Mouse (Mus musculus): ENCODE results near the gene Dnase1. TPM values are rescaled to one million over a fixed set of nuclear protein-coding genes. Genes with fewer than 3 reads are reported as not detected.

Gene Dnase1
- polyA plus RNA-seq, 1 experiment from 2014 or later: 3.5 TPM

DNA sequence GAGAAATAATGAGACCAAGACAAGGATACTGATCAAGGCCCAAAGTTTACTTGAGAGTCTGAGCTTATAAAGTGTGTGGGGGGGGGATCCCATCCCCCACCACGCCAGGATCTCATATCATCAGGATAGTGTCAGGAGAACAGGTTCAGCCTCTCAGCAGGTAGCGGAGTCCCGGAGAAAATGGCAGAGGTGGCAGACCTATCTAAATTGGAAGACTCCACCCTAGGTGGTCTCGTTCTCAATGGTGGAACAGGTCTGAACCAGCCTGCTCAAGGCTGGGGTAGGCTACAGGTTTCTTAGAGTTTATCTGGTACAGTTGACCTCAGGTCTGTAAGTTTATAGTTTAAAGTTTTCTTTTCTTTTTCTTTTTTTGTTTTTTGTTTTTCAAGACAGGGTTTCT is 14.0 kb upstream of the Dnase1 start:
- Histone ChIP-seq H3K4me2 (ENCODE audit: low read depth, low read length) (no peak overlapping the region), H3K27ac (ENCODE audit: low read length) (no peak overlapping the region), H3K27me3 (ENCODE audit: control insufficient read depth, insufficient read depth, low read length) (no peaks in the 10 kb centered on the region), H3K4me3 (ENCODE audit: low read length) (no peak overlapping the region), H3K4me1 (ENCODE audit: control insufficient read depth, insufficient read depth, low read length) (no peaks in the 10 kb centered on the region), H3K9me3 (replicated peaks; ENCODE audit: control insufficient read depth, low read length) (no peaks in the 10 kb centered on the region), H3K36me3 (ENCODE audit: control insufficient read depth, insufficient read depth) (no peaks in the 10 kb centered on the region), H3K9ac (ENCODE audit: low read length) (no peak overlapping the region)
- WGBS: 66% methylated on average over 4 of the region's 4 CpGs
- no peak for ATAC-seq (replicated peaks; ENCODE audit: extremely low read depth, insufficient read depth, low FRiP score)

GRCm38 (mm10) chr16:4026672-4027071 is 10.1 kb upstream of the Dnase1 start:
- no peaks in the 10 kb centered on the region for H3K27me3 ChIP-seq (ENCODE audit: control insufficient read depth, insufficient read depth, low read length)
- no peak overlapping the region for H3K4me3 ChIP-seq (ENCODE audit: low read length)
- H3K9me3 ChIP-seq (replicated peaks; ENCODE audit: control insufficient read depth, low read length): no peaks in the 10 kb centered on the region; the same call in 1 of the 2 replicates
- WGBS: 43% methylated on average over 1 of the region's 1 CpGs
- H3K4me2 ChIP-seq (ENCODE audit: low read depth, low read length): no peak overlapping the region
- no peak for ATAC-seq (replicated peaks; ENCODE audit: extremely low read depth, insufficient read depth, low FRiP score)
- no peak overlapping the region for H3K27ac ChIP-seq (ENCODE audit: low read length)
- no peaks in the 10 kb centered on the region for H3K4me1 ChIP-seq (ENCODE audit: control insufficient read depth, insufficient read depth, low read length)
- H3K9ac ChIP-seq (ENCODE audit: low read length): no peak overlapping the region
- H3K36me3 ChIP-seq (ENCODE audit: control insufficient read depth, insufficient read depth): no peaks in the 10 kb centered on the region

- no peak for ATAC-seq (replicated peaks; ENCODE audit: extremely low read depth, insufficient read depth, low FRiP score)
- no peak overlapping the region for H3K9ac ChIP-seq (ENCODE audit: low read length)
- no peak overlapping the region for H3K4me2 ChIP-seq (ENCODE audit: low read depth, low read length)
- H3K4me3 ChIP-seq (ENCODE audit: low read length): no peak overlapping the region
- H3K9me3 ChIP-seq (replicated peaks; ENCODE audit: control insufficient read depth, low read length): no peaks in the 10 kb centered on the region; the same call in 1 of the 2 replicates
- H3K36me3 ChIP-seq (ENCODE audit: control insufficient read depth, insufficient read depth): no peaks in the 10 kb centered on the region
- H3K4me1 ChIP-seq (ENCODE audit: control insufficient read depth, insufficient read depth, low read length): no peaks in the 10 kb centered on the region
- no peaks in the 10 kb centered on the region for H3K27me3 ChIP-seq (ENCODE audit: control insufficient read depth, insufficient read depth, low read length)
- H3K27ac ChIP-seq (ENCODE audit: low read length): no peak overlapping the region
- 78% methylated on average over 3 of the region's 3 CpGs for WGBS
Measured at GRCm38 (mm10) chr16:4027211-4027610, 9.5 kb upstream of the Dnase1 start.

DNA sequence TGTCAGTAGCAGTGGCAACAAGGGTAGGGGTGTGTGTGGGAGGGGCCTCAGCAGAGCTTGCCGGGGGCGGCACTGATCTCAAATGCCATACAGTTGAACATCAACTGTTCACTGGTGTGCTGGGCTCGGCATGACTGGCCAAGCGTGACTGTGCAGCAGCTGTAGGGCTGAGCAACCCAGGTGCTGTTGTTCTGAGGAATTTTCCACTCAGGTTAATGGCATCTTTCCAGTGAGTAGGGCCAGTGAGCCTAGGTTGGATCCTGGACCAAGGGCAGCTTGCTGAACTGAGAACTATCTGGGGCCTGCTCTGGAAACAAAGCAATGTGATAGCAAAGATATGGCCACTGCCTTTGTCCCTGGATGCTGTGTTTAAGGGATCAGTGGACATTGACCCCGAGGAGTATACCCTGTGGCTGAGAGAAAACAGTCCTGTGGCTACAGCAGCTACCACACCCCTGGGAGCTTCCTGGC is 7.3 kb upstream of the Dnase1 start:
- no peak overlapping the region for H3K27ac ChIP-seq (ENCODE audit: low read length)
- H3K9ac ChIP-seq (ENCODE audit: low read length): no peak overlapping the region
- H3K9me3 ChIP-seq (replicated peaks; ENCODE audit: control insufficient read depth, low read length): no peaks in the 10 kb centered on the region; the same call in 1 of the 2 replicates
- H3K27me3 ChIP-seq (ENCODE audit: control insufficient read depth, insufficient read depth, low read length): no peaks in the 10 kb centered on the region
- 0 out of 2 replicates have a peak, but pooled peaks cover 4% of the 10 kb centered on the region for H3K4me1 ChIP-seq (ENCODE audit: control insufficient read depth, insufficient read depth, low read length)
- H3K36me3 ChIP-seq (ENCODE audit: control insufficient read depth, insufficient read depth): no peaks in the 10 kb centered on the region
- no peak for ATAC-seq (replicated peaks; ENCODE audit: extremely low read depth, insufficient read depth, low FRiP score)
- H3K4me3 ChIP-seq (ENCODE audit: low read length): no peak overlapping the region
- 85% methylated on average over 5 of the region's 5 CpGs for WGBS
- no peak overlapping the region for H3K4me2 ChIP-seq (ENCODE audit: low read depth, low read length)

- Histone ChIP-seq H3K27ac (ENCODE audit: low read length) (no peak overlapping the region), H3K4me2 (ENCODE audit: low read depth, low read length) (no peak overlapping the region), H3K27me3 (ENCODE audit: control insufficient read depth, insufficient read depth, low read length) (no peaks in the 10 kb centered on the region), H3K9me3 (replicated peaks; ENCODE audit: control insufficient read depth, low read length) (no peaks in the 10 kb centered on the region; the same call in 1 of the 2 replicates), H3K36me3 (ENCODE audit: control insufficient read depth, insufficient read depth) (no peaks in the 10 kb centered on the region), H3K4me1 (ENCODE audit: control insufficient read depth, insufficient read depth, low read length) (0 out of 2 replicates have a peak, but pooled peaks cover 4% of the 10 kb centered on the region), H3K9ac (ENCODE audit: low read length) (no peak overlapping the region), H3K4me3 (ENCODE audit: low read length) (no peak overlapping the region)
- WGBS: 93% methylated on average over 10 of the region's 10 CpGs
- no peak for ATAC-seq (replicated peaks; ENCODE audit: extremely low read depth, insufficient read depth, low FRiP score)
Measured at GRCm38 (mm10) chr16:4030501-4030900, 6.2 kb upstream of the Dnase1 start.

GRCm38 (mm10) chr16:4031441-4032274 is 5.1 kb upstream of the Dnase1 start:
- no peak for ATAC-seq (replicated peaks; ENCODE audit: extremely low read depth, insufficient read depth, low FRiP score)
- no peak overlapping the region for H3K4me3 ChIP-seq (ENCODE audit: low read length)
- no peaks in the 10 kb centered on the region for H3K36me3 ChIP-seq (ENCODE audit: control insufficient read depth, insufficient read depth)
- H3K27ac ChIP-seq (ENCODE audit: low read length): no peak overlapping the region
- H3K4me1 ChIP-seq (ENCODE audit: control insufficient read depth, insufficient read depth, low read length): 0 out of 2 replicates have a peak, but pooled peaks cover 4% of the 10 kb centered on the region
- H3K9ac ChIP-seq (ENCODE audit: low read length): no peak overlapping the region
- H3K9me3 ChIP-seq (replicated peaks; ENCODE audit: control insufficient read depth, low read length): no peaks in the 10 kb centered on the region; the same call in 1 of the 2 replicates
- H3K4me2 ChIP-seq (ENCODE audit: low read depth, low read length): no peak overlapping the region
- 76% methylated on average over 5 of the region's 6 CpGs for WGBS
- no peaks in the 10 kb centered on the region for H3K27me3 ChIP-seq (ENCODE audit: control insufficient read depth, insufficient read depth, low read length)

DNA sequence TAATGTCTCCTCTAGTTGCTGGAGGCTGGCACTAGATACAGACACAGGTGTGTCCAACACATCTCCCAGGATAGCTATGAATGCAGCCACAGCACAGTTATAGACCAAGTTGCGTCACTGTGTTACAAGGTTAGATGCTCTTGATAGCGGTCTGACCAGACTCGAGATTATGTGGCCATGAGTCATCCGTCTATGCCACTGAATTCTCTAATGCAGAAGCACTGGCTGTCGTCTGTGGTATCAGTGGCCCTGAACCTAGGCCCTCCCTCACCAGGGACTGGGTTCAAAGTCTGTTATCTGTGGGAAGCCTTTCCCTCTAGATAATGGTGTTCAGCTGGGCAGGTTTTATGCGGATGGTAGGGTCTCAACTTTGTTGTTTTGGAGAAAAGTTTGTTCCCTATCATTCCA is 4.4 kb upstream of the Dnase1 start:
- WGBS: 76% methylated on average over 6 of the region's 6 CpGs

DNA sequence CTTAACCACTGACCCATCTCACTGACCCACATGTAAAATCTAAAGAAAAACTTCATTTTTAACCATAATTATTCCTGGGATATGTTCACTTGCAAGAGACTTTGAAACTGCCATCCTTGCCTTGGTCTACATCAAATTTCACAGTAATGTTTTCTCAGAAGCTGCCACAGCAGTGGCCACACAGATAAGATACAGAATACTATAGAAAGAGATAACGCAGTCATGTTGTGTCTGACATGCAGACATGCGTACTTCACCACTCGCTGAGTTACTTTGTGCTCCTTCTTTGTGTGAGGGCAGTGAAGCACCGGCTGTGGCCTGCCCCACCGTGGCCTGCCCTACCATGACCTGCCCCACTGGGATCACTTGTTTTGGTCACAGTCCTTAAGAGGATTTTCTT is 2.8 kb upstream of the Dnase1 start:
- H3K27me3 ChIP-seq (ENCODE audit: control insufficient read depth, insufficient read depth, low read length): no peaks in the 10 kb centered on the region
- H3K4me3 ChIP-seq (ENCODE audit: low read length): no peak overlapping the region
- no peak overlapping the region for H3K4me2 ChIP-seq (ENCODE audit: low read depth, low read length)
- H3K4me1 ChIP-seq (ENCODE audit: control insufficient read depth, insufficient read depth, low read length): 0 out of 2 replicates have a peak, but pooled peaks cover 4% of the 10 kb centered on the region
- H3K9ac ChIP-seq (ENCODE audit: low read length): no peak overlapping the region
- 48% methylated on average over 5 of the region's 5 CpGs for WGBS
- H3K9me3 ChIP-seq (replicated peaks; ENCODE audit: control insufficient read depth, low read length): no peaks in the 10 kb centered on the region
- ATAC-seq (replicated peaks; ENCODE audit: extremely low read depth, insufficient read depth, low FRiP score): no peak
- H3K36me3 ChIP-seq (ENCODE audit: control insufficient read depth, insufficient read depth): peaks cover 14% of the 10 kb centered on the region
- no peak overlapping the region for H3K27ac ChIP-seq (ENCODE audit: low read length)

More for the DNA sequence above, 4.4 kb upstream of the Dnase1 start:
- H3K4me1 ChIP-seq (ENCODE audit: control insufficient read depth, insufficient read depth, low read length): 0 out of 2 replicates have a peak, but pooled peaks cover 4% of the 10 kb centered on the region
- H3K27me3 ChIP-seq (ENCODE audit: control insufficient read depth, insufficient read depth, low read length): no peaks in the 10 kb centered on the region
- no peaks in the 10 kb centered on the region; the same call in 1 of the 2 replicates for H3K36me3 ChIP-seq (ENCODE audit: control insufficient read depth, insufficient read depth)
- H3K9ac ChIP-seq (ENCODE audit: low read length): no peak overlapping the region
- no peaks in the 10 kb centered on the region; the same call in 1 of the 2 replicates for H3K9me3 ChIP-seq (replicated peaks; ENCODE audit: control insufficient read depth, low read length)
- H3K4me2 ChIP-seq (ENCODE audit: low read depth, low read length): no peak overlapping the region
- H3K27ac ChIP-seq (ENCODE audit: low read length): no peak overlapping the region
- no peak overlapping the region for H3K4me3 ChIP-seq (ENCODE audit: low read length)
- ATAC-seq (replicated peaks; ENCODE audit: extremely low read depth, insufficient read depth, low FRiP score): no peak

- WGBS: 77% methylated on average over 3 of the region's 3 CpGs
- H3K4me1 ChIP-seq (ENCODE audit: control insufficient read depth, insufficient read depth, low read length): 0 out of 2 replicates have a peak, but pooled peaks cover 4% of the 10 kb centered on the region
- no peak overlapping the region for H3K27ac ChIP-seq (ENCODE audit: low read length)
- H3K9me3 ChIP-seq (replicated peaks; ENCODE audit: control insufficient read depth, low read length): no peaks in the 10 kb centered on the region
- H3K36me3 ChIP-seq (ENCODE audit: control insufficient read depth, insufficient read depth): peaks cover 19% of the 10 kb centered on the region
- no peak overlapping the region for H3K4me3 ChIP-seq (ENCODE audit: low read length)
- H3K27me3 ChIP-seq (ENCODE audit: control insufficient read depth, insufficient read depth, low read length): no peaks in the 10 kb centered on the region
- ATAC-seq (replicated peaks; ENCODE audit: extremely low read depth, insufficient read depth, low FRiP score): no peak
- H3K9ac ChIP-seq (ENCODE audit: low read length): no peak overlapping the region
- no peak overlapping the region for H3K4me2 ChIP-seq (ENCODE audit: low read depth, low read length)
Measured at GRCm38 (mm10) chr16:4034476-4034875, 2.3 kb upstream of the Dnase1 start.
